Mouse (Mus musculus) forebrain, postnatal 0 days (tissue): ENCODE measurements around the gene Stat3. TPM values are rescaled to one million over a fixed set of nuclear protein-coding genes. Genes with fewer than 3 reads are reported as not detected.

Experiments
- ATAC-seq: fragments of 200-750 bp; cut with Nextera tagmentation; 2 replicates; pipeline ENCODE4 v1.8.0; 2017; ENCODE audit warnings: mild to moderate bottlenecking, moderate library complexity
- DNase-seq: peaks from one replicate; pipeline ENCODE4 v3.0.0-alpha.2; 2015
- H3K27ac ChIP-seq: fragments of 300-500 bp; sonication (generic); 2 replicates; pipeline ENCODE4 v1.5.1; 2014; ENCODE audit warnings: low read depth, mild to moderate bottlenecking, antibody characterized with exemption, low read length, moderate library complexity, mixed read lengths
- H3K27me3 ChIP-seq: fragments of 300-500 bp; sonication (generic); 2 replicates; pipeline ENCODE4 v1.6.1; 2014; ENCODE audit warnings: mild to moderate bottlenecking, low read length, mixed read lengths; ENCODE audit not compliant: insufficient read depth
- H3K36me3 ChIP-seq: fragments of 300-500 bp; sonication (generic); 2 replicates; pipeline ENCODE4 v1.6.1; 2014; ENCODE audit warnings: mild to moderate bottlenecking, moderate library complexity; ENCODE audit not compliant: insufficient read depth
- H3K4me1 ChIP-seq: fragments of 300-500 bp; sonication (generic); 2 replicates; pipeline ENCODE4 v1.6.1; 2014; ENCODE audit warnings: antibody characterized with exemption; ENCODE audit not compliant: insufficient read depth
- H3K4me2 ChIP-seq: fragments of 300-500 bp; sonication (generic); 2 replicates; pipeline ENCODE4 v1.6.1; 2014; ENCODE audit warnings: low read depth, mild to moderate bottlenecking, moderate library complexity
- H3K4me3 ChIP-seq: fragments of 300-500 bp; sonication (generic); 2 replicates; pipeline ENCODE4 v1.5.1; 2014; ENCODE audit warnings: low read depth, low read length, mixed read lengths
- H3K9ac ChIP-seq: fragments of 300-500 bp; sonication (generic); 2 replicates; pipeline ENCODE4 v1.6.1; 2014; ENCODE audit warnings: mild to moderate bottlenecking
- H3K9me3 ChIP-seq: fragments of 300-500 bp; sonication (generic); 2 replicates; pipeline ENCODE4 v1.6.1; 2016; ENCODE audit warnings: low read length
- CTCF ChIP-seq: sonication (generic); IDR thresholded peaks from 2 replicates; pipeline ENCODE4 v1.5.1; 2016; ENCODE audit warnings: antibody characterized with exemption, control low read depth, low read depth
- WGBS: fragments of 180-500 bp; shearing (Covaris S2); extraction: QIAGEN DNeasy Blood & Tissue Kit; methylation state at CpG from one replicate; pipeline ENCODE4 v1.1.7; 2014; 5-methylcytosine and 5-hydroxymethylcytosine counted together
- polyA plus RNA-seq: library from polyadenylated mRNA; unstranded; fragments of >200 nt; fragmentation: Nextera tagmentation; extraction: Ambion mirVana; gene quantifications from 2 replicates; pipeline ENCODE4 v1.2.1, GENCODE M21; 2015
- total RNA-seq: library from RNA; depleted of rRNA; stranded (reverse); fragments of >200 nt; gene quantifications from 2 replicates; pipeline ENCODE4 v1.2.3, GENCODE M21; 2014

Gene Stat3
- total and polyA plus RNA-seq, 2 experiments from 2014 or later = 31.2 to 42.5 TPM

DNA sequence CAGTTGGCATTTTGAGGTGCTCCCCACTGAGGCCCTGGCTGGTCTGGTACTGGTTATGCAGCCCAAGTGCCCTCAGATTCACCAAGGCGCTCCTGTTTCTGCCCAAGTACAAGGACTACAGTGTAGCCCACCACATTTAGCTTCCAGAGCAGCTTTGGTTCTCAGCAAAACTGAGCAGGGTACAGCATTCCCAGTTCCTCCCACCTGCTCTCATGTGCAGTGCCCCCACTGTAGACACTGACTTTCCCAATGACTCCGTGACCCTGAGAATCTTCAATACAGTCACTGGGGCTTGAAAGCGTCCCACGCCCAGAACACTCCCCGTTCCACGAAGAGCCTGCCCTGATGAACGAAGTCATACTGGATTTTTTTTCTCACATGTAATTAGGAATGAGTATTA lies 8.7 kb downstream of the Stat3 start:
- Histone ChIP-seq H3K4me1 (no peaks in the 10 kb centered on the region), H3K9me3 (no peaks in the 10 kb centered on the region), H3K27me3 (no peaks in the 10 kb centered on the region), H3K9ac (no peak overlapping the region), H3K4me2 (no peak overlapping the region), H3K27ac (no peak overlapping the region), H3K36me3 (no peaks in the 10 kb centered on the region), H3K4me3 (no peak overlapping the region)
- TF ChIP-seq CTCF = no peak
- ATAC-seq (no peak), DNase-seq (no peak)
- WGBS = 73% methylated on average over 7 of the region's 7 CpGs

DNA sequence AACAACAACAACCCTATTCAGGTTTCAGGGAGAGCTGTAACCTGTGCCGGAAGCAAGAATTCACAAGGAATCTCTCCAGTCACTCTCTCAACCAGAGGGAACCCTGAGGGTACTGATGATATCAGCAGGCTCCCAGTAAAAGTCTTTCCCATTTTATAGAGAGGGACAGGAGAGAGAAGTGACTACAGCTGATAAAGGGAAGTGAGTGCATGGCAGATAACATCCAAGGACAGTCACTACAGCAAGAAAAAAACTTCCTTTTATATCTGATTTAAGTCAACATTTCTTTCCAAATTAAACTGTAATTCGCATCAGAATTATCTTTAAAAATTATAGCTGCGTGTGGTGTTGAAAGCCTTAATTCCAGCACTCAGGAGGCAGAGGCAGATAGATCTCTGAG lies 12.0 kb downstream of the Stat3 start:
- Histone ChIP-seq H3K27me3 (no peaks in the 10 kb centered on the region), H3K4me1 (no peaks in the 10 kb centered on the region), H3K4me3 (no peak overlapping the region), H3K9ac (no peak overlapping the region), H3K27ac (no peak overlapping the region), H3K4me2 (no peak overlapping the region), H3K36me3 (no peaks in the 10 kb centered on the region), H3K9me3 (no peaks in the 10 kb centered on the region)
- DNase-seq (no peak), ATAC-seq (no peak)
- TF ChIP-seq CTCF = no peak
- 81% methylated on average over 3 of the region's 3 CpGs for WGBS

DNA sequence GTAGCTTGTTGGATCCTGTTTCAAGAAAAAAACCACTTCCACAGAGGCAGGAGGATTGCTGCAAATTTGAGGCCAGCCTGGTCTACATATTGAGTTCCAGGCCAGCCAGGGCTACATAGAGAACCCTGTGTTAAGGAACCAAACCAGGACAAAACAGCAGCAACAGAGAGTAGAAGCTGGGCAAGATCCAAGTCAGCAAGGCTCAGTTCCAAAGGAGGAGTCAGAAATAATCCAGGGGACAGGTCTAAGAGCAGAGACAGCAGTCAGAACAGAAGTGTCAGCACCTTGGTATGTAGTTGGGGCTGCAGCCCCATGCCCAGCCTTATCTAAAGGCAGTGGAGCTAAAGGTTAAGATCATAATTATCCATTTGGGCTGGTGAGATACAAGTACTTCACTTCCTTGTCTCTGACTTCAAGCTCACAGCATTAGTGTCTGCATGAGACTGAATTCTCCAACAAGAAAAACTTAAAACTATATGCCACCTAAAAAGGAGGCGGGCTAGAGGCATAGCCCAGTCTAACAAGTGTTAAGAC lies 14.9 kb downstream of the Stat3 start:
- no peak for TF ChIP-seq CTCF
- Histone ChIP-seq H3K27ac (no peak overlapping the region), H3K27me3 (no peaks in the 10 kb centered on the region), H3K4me2 (no peak overlapping the region), H3K36me3 (no peaks in the 10 kb centered on the region), H3K4me3 (no peak overlapping the region), H3K4me1 (no peaks in the 10 kb centered on the region), H3K9ac (no peak overlapping the region), H3K9me3 (no peaks in the 10 kb centered on the region)
- 90% methylated on average over 1 of the region's 1 CpGs for WGBS
- ATAC-seq = no peak
- DNase-seq = no peak

DNA sequence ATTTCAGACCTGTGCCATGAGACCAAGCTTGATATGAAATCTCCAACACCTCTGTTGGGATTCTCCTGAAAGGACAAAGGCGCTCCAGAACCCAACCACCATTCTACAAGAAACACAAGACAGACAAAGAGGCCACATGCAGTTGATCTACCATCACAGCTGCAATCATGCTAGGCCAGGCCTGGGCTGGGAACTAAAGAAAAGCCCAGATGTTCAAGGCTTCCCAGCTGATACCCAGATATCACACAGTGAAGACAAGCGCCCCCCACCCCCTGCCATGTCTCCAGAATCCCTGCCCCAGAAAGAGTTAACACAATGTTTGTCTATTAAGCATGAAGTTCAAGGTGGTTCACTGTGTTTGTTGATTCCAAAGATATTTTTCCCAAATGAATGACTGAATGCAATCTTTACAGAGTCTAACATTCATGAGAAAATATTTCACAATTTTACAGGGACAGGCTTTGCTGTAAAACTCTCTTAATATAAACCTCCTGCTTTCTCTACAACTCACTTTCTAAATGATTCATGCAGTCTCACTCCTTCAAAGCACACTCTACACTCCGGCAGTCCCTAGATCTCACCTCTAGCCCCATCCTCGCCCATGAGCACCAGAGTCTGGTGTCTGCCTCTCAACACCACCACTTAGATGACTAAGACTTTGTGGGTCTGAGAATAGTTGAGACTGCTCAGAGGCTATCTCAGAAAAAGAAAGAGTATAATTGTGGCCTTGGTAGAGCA lies 18.3 kb downstream of the Stat3 start:
- H3K27ac ChIP-seq = no peak overlapping the region
- H3K27me3 ChIP-seq = no peaks in the 10 kb centered on the region
- no peaks in the 10 kb centered on the region for H3K9me3 ChIP-seq
- no peak overlapping the region for H3K4me2 ChIP-seq
- H3K4me3 ChIP-seq = no peak overlapping the region
- H3K9ac ChIP-seq = no peak overlapping the region
- no peak for TF ChIP-seq CTCF
- no peak for ATAC-seq
- WGBS = 92% methylated on average over 4 of the region's 4 CpGs
- no peak for DNase-seq
- no peaks in the 10 kb centered on the region for H3K36me3 ChIP-seq
- no peaks in the 10 kb centered on the region for H3K4me1 ChIP-seq

DNA sequence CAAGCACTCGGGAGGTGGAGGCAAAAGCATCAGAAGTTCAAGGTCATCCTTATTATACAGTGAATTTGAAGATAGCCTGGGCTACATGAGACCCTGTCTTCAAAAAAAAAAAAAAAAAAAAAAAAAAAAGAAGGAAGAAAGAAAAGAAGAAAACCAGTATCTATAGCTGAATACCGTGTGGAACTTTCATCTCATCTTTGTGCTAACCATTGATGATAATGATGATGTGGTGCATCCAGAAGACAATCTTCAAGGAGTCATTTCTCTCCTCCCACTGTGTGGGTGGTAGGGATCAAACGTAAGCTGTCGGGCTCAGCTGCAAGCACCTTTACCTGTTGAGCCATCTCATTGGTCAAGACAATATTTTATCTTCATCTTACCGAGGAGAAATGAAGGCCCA lies 21.3 kb downstream of the Stat3 start:
- DNase-seq = no peak
- WGBS = 91% methylated on average over 5 of the region's 5 CpGs
- no peak for ATAC-seq

DNA sequence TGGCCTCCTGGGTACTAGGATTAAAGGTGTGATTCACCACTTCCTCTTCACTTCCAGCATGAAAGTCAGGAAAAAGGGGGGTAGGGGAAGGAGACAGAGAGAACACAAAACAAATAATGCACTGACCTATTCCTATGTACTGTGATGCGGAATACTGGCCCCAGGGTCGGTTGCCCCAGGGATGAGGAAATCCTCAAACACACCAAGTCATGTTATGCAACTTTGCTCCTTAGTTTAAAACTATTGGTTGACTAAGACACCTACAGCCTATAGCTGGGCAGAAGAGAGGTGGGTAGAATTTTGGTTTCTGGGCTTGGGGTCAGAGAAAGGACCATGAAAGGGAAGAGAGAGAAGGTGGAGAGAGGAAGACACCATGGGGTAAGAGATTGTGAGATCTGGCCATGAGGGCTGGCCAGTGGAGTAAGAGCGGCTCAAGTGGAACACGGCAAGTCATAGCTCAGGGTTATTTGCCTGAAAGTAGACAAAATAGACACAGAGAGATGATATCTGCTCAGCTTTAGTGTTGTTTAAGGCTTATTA lies 22.8 kb downstream of the Stat3 start:
- Histone ChIP-seq H3K4me2 (no peak overlapping the region), H3K27me3 (no peaks in the 10 kb centered on the region), H3K4me1 (no peaks in the 10 kb centered on the region), H3K9ac (no peak overlapping the region), H3K4me3 (no peak overlapping the region), H3K27ac (no peak overlapping the region), H3K9me3 (no peaks in the 10 kb centered on the region), H3K36me3 (no peaks in the 10 kb centered on the region; the same call in 1 of the 2 replicates)
- 95% methylated on average over 4 of the region's 4 CpGs for WGBS
- ATAC-seq (no peak), DNase-seq (no peak)
- TF ChIP-seq CTCF = no peak

More for the DNA sequence above, 21.3 kb downstream of the Stat3 start:
- H3K36me3 ChIP-seq = no peaks in the 10 kb centered on the region; the same call in 1 of the 2 replicates
- H3K27ac ChIP-seq = no peak overlapping the region
- no peak for TF ChIP-seq CTCF
- no peak overlapping the region for H3K4me2 ChIP-seq
- no peak overlapping the region for H3K9ac ChIP-seq
- no peaks in the 10 kb centered on the region for H3K27me3 ChIP-seq
- no peak overlapping the region for H3K4me3 ChIP-seq
- H3K9me3 ChIP-seq = no peaks in the 10 kb centered on the region
- no peaks in the 10 kb centered on the region for H3K4me1 ChIP-seq

DNA sequence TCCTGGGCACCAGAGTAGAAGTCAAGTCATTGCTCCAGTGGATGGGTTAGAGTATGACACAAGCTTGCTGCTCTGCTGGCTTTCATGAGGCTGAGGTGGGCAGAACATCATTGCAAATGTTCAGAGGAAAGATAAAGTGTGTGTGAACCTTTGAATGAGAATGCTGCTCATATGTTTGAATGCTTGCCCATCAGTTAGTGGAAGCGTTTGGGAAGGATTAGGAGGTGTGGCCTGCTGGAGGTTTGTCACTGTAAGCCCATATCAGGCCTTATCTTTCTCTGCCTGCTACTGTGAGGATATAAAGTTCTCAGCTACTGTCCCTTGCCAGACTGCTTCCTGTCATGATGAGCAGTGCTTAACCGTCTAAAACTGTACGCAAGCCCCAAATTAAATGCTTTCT lies 24.3 kb downstream of the Stat3 start:
- Histone ChIP-seq H3K27me3 (no peaks in the 10 kb centered on the region), H3K9me3 (no peaks in the 10 kb centered on the region), H3K27ac (no peak overlapping the region), H3K36me3 (peaks cover 4% of the 10 kb centered on the region; the same call in 1 of the 2 replicates), H3K4me2 (no peak overlapping the region), H3K9ac (no peak overlapping the region), H3K4me1 (no peaks in the 10 kb centered on the region), H3K4me3 (no peak overlapping the region)
- WGBS = 98% methylated on average over 3 of the region's 3 CpGs
- DNase-seq = no peak
- no peak for ATAC-seq
- no peak for TF ChIP-seq CTCF
